Mouse (Mus musculus): Measurements from ENCODE around the gene Rbpjl.

GRCm38 (mm10) chr2:164356177-164356967, 46.6 kb upstream of the Rbpjl start:
- TF ChIP-seq MAFK (IDR thresholded peaks at IDR 0.05; ENCODE audit: insufficient read depth, low read depth, low read length) (no peak), CHD2 (IDR thresholded peaks at IDR 0.05; ENCODE audit: low read depth, low read length) (no peak), HCFC1 (IDR thresholded peaks at IDR 0.05; ENCODE audit: borderline replicate concordance, insufficient read depth, low read length) (no peak), ZC3H11A (IDR thresholded peaks at IDR 0.05; ENCODE audit: borderline replicate concordance, low read depth, low read length) (no peak)
